Mouse (Mus musculus) MEL (cell line): ENCODE measurements at regions not wholly inside any gene's neighbourhood (a gene's known extent, or its start where the extent isn't known, plus 50 kb on each side); places are given as distances from the start of the nearest gene placed in this dataset.

Experiments used
- DNase-seq: peaks from one replicate; pipeline ENCODE4 v3.0.0; 2011; ENCODE audit warnings: low read depth, low spot score
- H3K27ac ChIP-seq: 2 replicates; pipeline ENCODE4 v1.5.1; 2012; ENCODE audit warnings: low read depth, mild to moderate bottlenecking, control low read depth, low read length, moderate library complexity; ENCODE audit not compliant: control insufficient read depth
- H3K27me3 ChIP-seq, 2 experiments: fragments of 150-350 bp in 1 of 2; sonication (generic) in 1 of 2; 2 replicates each; pipeline ENCODE4 v1.6.1; 2012; ENCODE audit warnings: low read length in 2 of 2, mild to moderate bottlenecking in 2 of 2, improper control_type of control experiment in 1 of 2, moderate library complexity in 1 of 2; ENCODE audit not compliant: insufficient read depth in 2 of 2, control insufficient read depth in 1 of 2
- H3K36me3 ChIP-seq, 2 experiments: 2 replicates each; pipeline ENCODE4 v1.6.1; 2012 to 2014; ENCODE audit warnings: low read length in 2 of 2, improper control_type of control experiment in 1 of 2, inconsistent platforms in 1 of 2, mild to moderate bottlenecking in 1 of 2; ENCODE audit not compliant: insufficient read depth in 2 of 2, control insufficient read depth in 1 of 2
- H3K4me1 ChIP-seq, 2 experiments: fragments of 150-350 bp in 1 of 2; sonication (generic) in 1 of 2; 2 replicates each; pipeline ENCODE4 v1.6.1; 2012; ENCODE audit warnings: low read length in 2 of 2, improper control_type of control experiment in 1 of 2, mild to moderate bottlenecking in 1 of 2; ENCODE audit not compliant: insufficient read depth in 2 of 2, control insufficient read depth in 1 of 2
- H3K4me3 ChIP-seq, 2 experiments: fragments of 150-350 bp in 1 of 2; sonication (generic) in 1 of 2; 2 replicates each; pipeline ENCODE4 v1.5.1; 2012; ENCODE audit warnings: low read depth in 2 of 2, low read length in 2 of 2, mild to moderate bottlenecking in 2 of 2, moderate library complexity in 2 of 2, control low read depth in 1 of 2, improper control_type of control experiment in 1 of 2; ENCODE audit not compliant: control insufficient read depth in 1 of 2, insufficient read depth in 1 of 2
- H3K79me2 ChIP-seq: 2 replicates; pipeline ENCODE4 v1.6.1; 2012; ENCODE audit warnings: mild to moderate bottlenecking, low read length, moderate library complexity; ENCODE audit not compliant: control insufficient read depth, poor library complexity, insufficient read depth
- H3K9ac ChIP-seq: 2 replicates; pipeline ENCODE4 v1.6.1; 2012; ENCODE audit warnings: low read depth, mild to moderate bottlenecking, control low read depth, low read length, moderate library complexity; ENCODE audit not compliant: control insufficient read depth, poor library complexity, severe bottlenecking
- H3K9me3 ChIP-seq: fragments of 150-350 bp; sonication (generic); replicated peaks from 2 replicates; pipeline ENCODE4 v1.6.1; 2012; ENCODE audit warnings: mild to moderate bottlenecking, low read length, improper control_type of control experiment, moderate library complexity; ENCODE audit not compliant: insufficient read depth
- BHLHE40 ChIP-seq: IDR thresholded peaks from 2 replicates; pipeline ENCODE4 v1.6.1; 2012; ENCODE audit warnings: low read depth, mild to moderate bottlenecking, inconsistent platforms, low read length, improper control_type of control experiment, borderline replicate concordance
- CHD2 ChIP-seq: IDR thresholded peaks from 2 replicates; pipeline ENCODE4 v1.6.1; 2011; ENCODE audit warnings: low read length, improper control_type of control experiment
- CTCF ChIP-seq, 3 experiments: IDR thresholded peaks in 2 of 3; conservative IDR thresholded peaks in 1 of 3; 2 replicates each; pipeline ENCODE4 v1.5.1; 2011 to 2012; ENCODE audit warnings: low read length in 3 of 3, low read depth in 2 of 3, mild to moderate bottlenecking in 2 of 3, improper control_type of control experiment in 1 of 3, inconsistent platforms in 1 of 3, mixed read lengths in 1 of 3, moderate library complexity in 1 of 3; ENCODE audit not compliant: control insufficient read depth in 1 of 3, insufficient read depth in 1 of 3, poor library complexity in 1 of 3, severe bottlenecking in 1 of 3
- E2F4 ChIP-seq: IDR thresholded peaks from 2 replicates; pipeline ENCODE4 v1.6.1; 2011; ENCODE audit warnings: low read depth, low read length, improper control_type of control experiment, borderline replicate concordance
- ELF1 ChIP-seq: IDR thresholded peaks from 2 replicates; pipeline ENCODE4 v1.6.1; 2014; ENCODE audit warnings: low read depth, mild to moderate bottlenecking, inconsistent platforms, low read length, improper control_type of control experiment, moderate library complexity
- GATA1 ChIP-seq: IDR thresholded peaks from 2 replicates; pipeline ENCODE4 v1.6.1; 2011; ENCODE audit warnings: low read depth, low read length, improper control_type of control experiment
- JUND ChIP-seq: IDR thresholded peaks from 2 replicates; pipeline ENCODE4 v1.6.1; 2011; ENCODE audit warnings: low read depth, mild to moderate bottlenecking, improper control_type of control experiment, low read length
- MAFK ChIP-seq: IDR thresholded peaks from 2 replicates; pipeline ENCODE4 v1.6.1; 2011; ENCODE audit warnings: low read depth, mild to moderate bottlenecking, low read length, improper control_type of control experiment, borderline replicate concordance
- MAX ChIP-seq: IDR thresholded peaks from 2 replicates; pipeline ENCODE4 v1.6.1; 2011; ENCODE audit warnings: low read length, improper control_type of control experiment
- MEF2A ChIP-seq: IDR thresholded peaks from 2 replicates; pipeline ENCODE4 v1.6.1; 2014; ENCODE audit warnings: low read depth, mild to moderate bottlenecking, inconsistent platforms, low read length, improper control_type of control experiment; ENCODE audit not compliant: poor library complexity, insufficient replicate concordance, severe bottlenecking; ENCODE audit errors: extremely low read depth
- MXI1 ChIP-seq: IDR thresholded peaks from 2 replicates; pipeline ENCODE4 v1.6.1; 2011; ENCODE audit warnings: mild to moderate bottlenecking, low read depth, low read length, improper control_type of control experiment
- MYC ChIP-seq: IDR thresholded peaks from 2 replicates; pipeline ENCODE4 v1.6.1; 2011; ENCODE audit warnings: low read depth, mild to moderate bottlenecking, low read length, improper control_type of control experiment, moderate library complexity
- NELFE ChIP-seq: IDR thresholded peaks from 2 replicates; pipeline ENCODE4 v1.6.1; 2011; ENCODE audit warnings: low read depth, low read length, improper control_type of control experiment
- NRF1 ChIP-seq: IDR thresholded peaks from 2 replicates; pipeline ENCODE4 v1.6.1; 2014; ENCODE audit warnings: low read depth, mild to moderate bottlenecking, inconsistent platforms, low read length, improper control_type of control experiment, moderate library complexity; ENCODE audit not compliant: poor library complexity, insufficient read depth, severe bottlenecking
- POLR2A ChIP-seq, 2 experiments: IDR thresholded peaks; 2 replicates each; pipeline ENCODE4 v1.6.1; 2011 to 2012; ENCODE audit warnings: low read length in 2 of 2, mild to moderate bottlenecking in 2 of 2, control low read depth in 1 of 2, improper control_type of control experiment in 1 of 2, low read depth in 1 of 2, moderate library complexity in 1 of 2; ENCODE audit not compliant: control insufficient read depth in 1 of 2, insufficient read depth in 1 of 2, poor library complexity in 1 of 2
- POLR2AphosphoS2 ChIP-seq: IDR thresholded peaks from 2 replicates; pipeline ENCODE4 v1.6.1; 2011; ENCODE audit warnings: low read length, improper control_type of control experiment
- POLR2AphosphoS5 ChIP-seq: IDR thresholded peaks from 2 replicates; pipeline ENCODE4 v1.6.1; 2012; ENCODE audit warnings: low read depth, borderline replicate concordance, mild to moderate bottlenecking, inconsistent platforms, low read length, moderate library complexity, mixed read lengths
- RAD21 ChIP-seq: IDR thresholded peaks from 2 replicates; pipeline ENCODE4 v1.6.1; 2011; ENCODE audit warnings: mild to moderate bottlenecking, low read depth, low read length, improper control_type of control experiment
- SIN3A ChIP-seq: IDR thresholded peaks from 2 replicates; pipeline ENCODE4 v1.6.1; 2012; ENCODE audit warnings: low read length, improper control_type of control experiment, inconsistent platforms
- TBP ChIP-seq: IDR thresholded peaks from 2 replicates; pipeline ENCODE4 v1.8.0; 2011; ENCODE audit warnings: low read depth, low read length, improper control_type of control experiment
- TCF12 ChIP-seq: IDR thresholded peaks from 2 replicates; pipeline ENCODE4 v1.6.1; 2014; ENCODE audit warnings: low read depth, mild to moderate bottlenecking, inconsistent platforms, low read length, improper control_type of control experiment, moderate library complexity
- UBTF ChIP-seq: IDR thresholded peaks from 2 replicates; pipeline ENCODE4 v1.6.1; 2012; ENCODE audit warnings: low read depth, mild to moderate bottlenecking, inconsistent platforms, low read length, improper control_type of control experiment, moderate library complexity, borderline replicate concordance; ENCODE audit not compliant: insufficient read depth
- USF1 ChIP-seq: IDR thresholded peaks from 2 replicates; pipeline ENCODE4 v1.6.1; 2014; ENCODE audit warnings: low read depth, mild to moderate bottlenecking, inconsistent platforms, low read length, improper control_type of control experiment, moderate library complexity
- ZKSCAN1 ChIP-seq: IDR thresholded peaks from 2 replicates; pipeline ENCODE4 v1.6.1; 2012; ENCODE audit warnings: low read depth, mild to moderate bottlenecking, inconsistent platforms, low read length, improper control_type of control experiment, moderate library complexity
- ZMIZ1 ChIP-seq: IDR thresholded peaks from 2 replicates; pipeline ENCODE4 v1.6.1; 2012; ENCODE audit warnings: low read depth, mild to moderate bottlenecking, inconsistent platforms, low read length, improper control_type of control experiment, moderate library complexity
- ZNF384 ChIP-seq: IDR thresholded peaks from 2 replicates; pipeline ENCODE4 v1.6.1; 2012; ENCODE audit warnings: low read depth, mild to moderate bottlenecking, inconsistent platforms, low read length, improper control_type of control experiment

DNA sequence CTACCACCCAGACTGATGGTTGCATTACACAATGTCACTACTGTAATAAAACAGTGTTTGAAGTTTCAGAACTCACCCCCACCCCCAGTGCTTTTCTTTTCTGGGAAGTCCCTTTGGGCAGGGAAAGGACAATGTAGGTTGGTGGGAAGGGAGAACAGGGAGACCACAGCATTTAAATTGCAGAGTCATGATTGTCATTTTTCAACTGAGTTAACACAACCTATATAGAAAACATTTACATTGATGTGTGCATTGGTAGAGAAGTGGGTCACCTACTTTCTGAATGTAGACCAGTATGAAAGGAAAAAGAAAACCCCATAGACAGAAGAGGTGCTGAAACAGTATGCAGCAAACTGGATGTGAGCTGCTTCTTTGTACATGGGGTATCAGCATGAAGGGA is 264.0 kb upstream of the Robo2 start:
- Histone ChIP-seq H3K27me3 (no peaks in the 10 kb centered on the region), H3K79me2 (no peaks in the 10 kb centered on the region)
- no peak for DNase-seq
- no peak for TF ChIP-seq POLR2AphosphoS5
- no peak for TF ChIP-seq E2F4
- no peak for TF ChIP-seq MEF2A
- TF ChIP-seq BHLHE40: no peak
- no peak for TF ChIP-seq ELF1
- no peak for TF ChIP-seq SIN3A
- TF ChIP-seq CTCF (IDR thresholded peaks at IDR 0.05 in 2 of 3, conservative IDR thresholded peaks at IDR 0.05 in 1 of 3; ENCODE audit: control insufficient read depth in 1 of 3, insufficient read depth in 1 of 3, low read depth in 2 of 3, low read length in 3 of 3, poor library complexity in 1 of 3, severe bottlenecking in 1 of 3): no peak
- no peak for TF ChIP-seq TCF12
- TF ChIP-seq POLR2A (IDR thresholded peaks at IDR 0.05; ENCODE audit: control insufficient read depth in 1 of 2, insufficient read depth in 1 of 2, low read depth in 1 of 2, low read length in 2 of 2, poor library complexity in 1 of 2): no peak
- TF ChIP-seq, all 39 proteins: peak for 0
- H3K9ac ChIP-seq: no peak overlapping the region
- H3K36me3 ChIP-seq: no peaks in the 10 kb centered on the region
- H3K4me3 ChIP-seq: no peak overlapping the region
- no peak overlapping the region for H3K27ac ChIP-seq
- H3K4me1 ChIP-seq: no peaks in the 10 kb centered on the region
- no peaks in the 10 kb centered on the region for H3K9me3 ChIP-seq

DNA sequence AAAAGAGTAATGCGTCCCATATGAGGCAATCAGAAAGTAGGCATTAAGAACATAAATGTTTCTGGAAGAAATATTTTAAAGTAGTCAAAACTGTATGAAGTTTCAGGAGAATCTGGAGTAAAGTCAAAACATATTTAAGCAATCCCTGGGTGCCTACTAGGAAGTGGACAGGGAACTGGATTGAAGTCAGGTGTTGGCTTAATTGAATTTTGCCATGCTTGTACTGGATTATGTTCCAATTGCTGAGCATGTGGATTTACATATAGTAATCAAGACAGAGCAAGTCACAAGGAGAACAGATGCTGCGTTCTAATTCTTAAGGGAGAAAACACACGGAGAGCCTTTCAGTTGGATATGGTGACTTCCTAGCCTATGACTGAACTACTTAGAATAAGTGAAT is 259.8 kb upstream of the Robo2 start:
- Histone ChIP-seq H3K27ac (no peak overlapping the region), H3K79me2 (no peaks in the 10 kb centered on the region), H3K27me3 (no peaks in the 10 kb centered on the region), H3K4me1 (no peaks in the 10 kb centered on the region), H3K4me3 (no peak overlapping the region), H3K9me3 (no peaks in the 10 kb centered on the region), H3K36me3 (no peaks in the 10 kb centered on the region), H3K9ac (no peak overlapping the region)
- TF ChIP-seq ZKSCAN1 (no peak), MYC (no peak), ZNF384 (no peak), MEF2A (no peak), CTCF (IDR thresholded peaks at IDR 0.05 in 2 of 3, conservative IDR thresholded peaks at IDR 0.05 in 1 of 3; ENCODE audit: control insufficient read depth in 1 of 3, insufficient read depth in 1 of 3, low read depth in 2 of 3, low read length in 3 of 3, poor library complexity in 1 of 3, severe bottlenecking in 1 of 3) (no peak), JUND (no peak), USF1 (no peak), MAFK (no peak)
- no peak for DNase-seq

DNA sequence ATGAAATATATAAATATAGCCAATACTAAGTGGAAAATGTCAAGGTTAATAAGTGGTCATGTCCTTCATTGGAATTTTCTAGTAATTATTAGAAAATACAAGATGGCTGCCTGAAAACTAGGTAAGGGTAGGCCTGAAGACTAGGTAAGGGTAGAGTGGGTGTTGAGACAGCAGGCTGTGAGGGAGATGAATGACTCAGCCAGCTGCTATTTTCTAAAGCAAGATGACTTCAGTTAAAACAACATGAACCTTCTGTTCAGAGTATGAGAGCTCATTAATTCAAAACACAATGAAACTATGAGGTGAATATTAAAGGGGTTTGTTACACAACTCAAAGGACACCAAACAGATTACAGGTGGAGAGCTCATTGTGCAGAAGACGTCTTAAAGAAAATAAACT is 252.7 kb upstream of the Robo2 start:
- TF ChIP-seq ZMIZ1 (no peak), POLR2A (IDR thresholded peaks at IDR 0.05; ENCODE audit: control insufficient read depth in 1 of 2, insufficient read depth in 1 of 2, low read depth in 1 of 2, low read length in 2 of 2, poor library complexity in 1 of 2) (no peak), UBTF (no peak), POLR2AphosphoS2 (no peak), MXI1 (no peak), MAFK (no peak), ZKSCAN1 (no peak), NELFE (no peak), MAX (no peak), CHD2 (no peak), ELF1 (no peak), NRF1 (no peak), TBP (no peak), ZNF384 (no peak), GATA1 (no peak), RAD21 (no peak)
- TF ChIP-seq, all 39 proteins: peak for 0
- Histone ChIP-seq H3K4me1 (no peaks in the 10 kb centered on the region), H3K9me3 (no peaks in the 10 kb centered on the region), H3K9ac (no peak overlapping the region), H3K36me3 (no peaks in the 10 kb centered on the region), H3K27ac (no peak overlapping the region), H3K4me3 (no peak overlapping the region), H3K79me2 (no peaks in the 10 kb centered on the region), H3K27me3 (no peaks in the 10 kb centered on the region)
- DNase-seq: no peak
